Mouse (Mus musculus): ENCODE measurements at regions not wholly inside any gene's neighbourhood (a gene's known extent, or its start where the extent isn't known, plus 50 kb on each side); places are given as distances from the start of the nearest gene placed in this dataset.

DNA sequence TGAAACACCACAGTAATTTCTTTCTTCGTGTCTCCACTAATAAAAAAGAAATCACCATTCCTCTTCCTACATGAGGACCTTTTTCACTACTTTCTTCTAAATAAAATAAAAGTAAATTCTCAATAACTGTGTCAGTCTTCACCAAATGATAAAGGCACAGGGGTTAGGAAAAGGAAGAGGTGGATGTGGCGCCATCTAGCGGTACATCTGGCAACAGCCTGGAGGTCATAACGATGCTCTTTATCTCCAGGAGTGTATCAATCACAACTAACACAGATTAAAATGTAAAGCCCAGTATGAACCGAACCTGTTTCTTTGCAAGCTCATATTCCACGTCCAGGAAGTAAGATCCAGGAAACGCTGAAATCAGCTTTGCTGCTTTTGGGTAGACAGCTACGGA lies 793.0 kb downstream of the Gm7489 start:
- H3K4me1 ChIP-seq (ENCODE audit: insufficient read depth, low read length): no peaks in the 10 kb centered on the region
- no peaks in the 10 kb centered on the region for H3K36me3 ChIP-seq (ENCODE audit: insufficient read depth, low read length)
- no peak for DNase-seq (ENCODE audit: low spot score)
- no peak overlapping the region for H3K27ac ChIP-seq
- no peak overlapping the region for H3K4me3 ChIP-seq (ENCODE audit: low read length)
- ATAC-seq: no peak
- WGBS: 71% methylated on average over 8 of the region's 8 CpGs
- H3K9ac ChIP-seq (replicated peaks; ENCODE audit: low read length): no peak overlapping the region
- no peaks in the 10 kb centered on the region for H3K27me3 ChIP-seq (ENCODE audit: insufficient read depth, low read length)
- TF ChIP-seq CTCF (IDR thresholded peaks at IDR 0.05; ENCODE audit: low read depth): peak; percentile 54
- no peaks in the 10 kb centered on the region for H3K9me3 ChIP-seq (ENCODE audit: low read length)
- no peak overlapping the region for H3K4me2 ChIP-seq (ENCODE audit: low read depth, low read length)
